Mouse (Mus musculus) Patski (cell line): ENCODE measurements around the gene Arl3. TPM values are rescaled to one million over a fixed set of nuclear protein-coding genes. Genes with fewer than 3 reads are reported as not detected.

Experiments used
- ATAC-seq: fragments of 100-300 bp; one replicate; pipeline ENCODE4 v1.8.0; 2021
- CTCF ChIA-PET: fragments of 350-600 bp; sonication (Branson Sonifier 250); formaldehyde crosslinking; loops from one replicate; lab custom pipeline; 2022; ENCODE audit warnings: inconsistent platforms; lab: Charles Lee
- POLR2A ChIA-PET: fragments of 350-600 bp; sonication (Branson Sonifier 250); formaldehyde crosslinking; loops from one replicate; lab custom pipeline; 2022; ENCODE audit warnings: antibody characterized with exemption, inconsistent platforms; lab: Charles Lee
- DNase-seq: peaks from one replicate; pipeline ENCODE4 v3.0.0-alpha.2; 2011; ENCODE audit warnings: low read depth, low spot score
- H3K27me3 ChIP-seq: fragments of 371-371 bp; one replicate; pipeline ENCODE4 v1.5.1; 2021
- CTCF ChIP-seq: fragments of 100-300 bp; IDR thresholded peaks from one replicate; pipeline ENCODE4 v1.5.1; 2021
- in situ Hi-C: fragments of 300-500 bp; cut with MboI; formaldehyde crosslinking; loops from 3 replicates; pipeline ENCODE4 v1.11.1; 2018; ENCODE audit warnings: low pct_unique_long_range_greater_than_20kb, mixed read lengths
- polyA plus RNA-seq: library from polyadenylated mRNA; unstranded; gene quantifications from one replicate; pipeline ENCODE4 v1.2.3, GENCODE M21; 2021

Arl3 gene
- polyA plus RNA-seq, 1 experiment from 2014 or later = 187 TPM

DNA sequence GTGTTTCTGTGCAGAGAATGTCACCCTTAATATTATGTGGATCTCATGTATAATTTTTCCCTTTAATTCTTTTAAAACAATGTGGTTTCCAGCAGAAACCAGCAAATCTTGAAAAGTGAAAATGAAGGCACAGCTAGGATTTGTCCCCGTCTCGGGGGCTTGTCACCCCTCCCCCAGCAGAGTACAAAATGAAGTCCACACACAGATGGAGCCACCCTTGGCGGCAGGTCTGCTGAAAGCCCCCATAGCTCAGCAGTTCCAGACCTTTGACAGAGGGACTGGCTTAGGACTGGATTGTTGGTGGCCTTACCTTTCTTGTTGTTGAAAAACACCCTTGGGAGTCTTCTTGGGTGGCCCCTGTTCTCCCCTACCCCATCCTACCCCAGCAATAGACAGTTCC lies 91.6 kb downstream of the Arl3 start:
- no peak for TF ChIP-seq CTCF
- in situ Hi-C loops = no loop called here
- no peaks in the 10 kb centered on the region for H3K27me3 ChIP-seq
- ChIA-PET CTCF (interaction anchor here (0.7 to 2.8 kb wide), 6 partner anchors 8 to 51 kb away, joined by 3 to 8 read pairs (median 4); no protein-coding TSS in a partner anchor), POLR2A (interaction anchor here (1.3 to 1.5 kb wide), 2 partner anchors 19 to 21 kb away, joined by 3 to 7 read pairs; no protein-coding TSS in a partner anchor)
- no peak for DNase-seq
- no peak for ATAC-seq

Other genes with a start within 250 kb of the Arl3 start
- gene Psd, start 246.0 kb downstream of the Arl3 start, polyA plus RNA-seq = 11.9 TPM
- 13.9 TPM for gene Fbxl15, start 245.0 kb downstream of the Arl3 start, polyA plus RNA-seq
- gene Cuedc2, start 234.5 kb downstream of the Arl3 start, polyA plus RNA-seq = 264 TPM
- 11.7 TPM for gene Mfsd13a, start 232.1 kb downstream of the Arl3 start, polyA plus RNA-seq
- gene 2310034G01Rik, start 222.9 kb downstream of the Arl3 start, polyA plus RNA-seq = 0.42 TPM
- 159 TPM for gene Actr1a, start 177.4 kb downstream of the Arl3 start, polyA plus RNA-seq
- gene Sufu, start 176.3 kb downstream of the Arl3 start, polyA plus RNA-seq = 35.2 TPM
- gene Trim8, start 71.5 kb downstream of the Arl3 start, polyA plus RNA-seq = 89.9 TPM
- 9.3 TPM for gene Sfxn2, start 167 bp upstream of the Arl3 start, polyA plus RNA-seq
- 73.3 TPM for gene Wbp1l, start 25.9 kb upstream of the Arl3 start, polyA plus RNA-seq
- not detected for gene Cyp17a1, start 100.0 kb upstream of the Arl3 start, polyA plus RNA-seq
- gene Borcs7, start 116.7 kb upstream of the Arl3 start, polyA plus RNA-seq = 8.3 TPM
- 0.13 TPM for gene As3mt, start 134.3 kb upstream of the Arl3 start, polyA plus RNA-seq
- 53.2 TPM for gene Cnnm2, start 188.4 kb upstream of the Arl3 start, polyA plus RNA-seq